Mouse (Mus musculus) CH12.LX (cell line): ENCODE measurements around the gene Cbl. TPM values are rescaled to one million over a fixed set of nuclear protein-coding genes. Genes with fewer than 3 reads are reported as not detected.

Experiments used
- DNase-seq: peaks from one replicate; pipeline ENCODE4 v3.0.0-alpha.2; 2013; ENCODE audit errors: extremely low read depth
- H3K27ac ChIP-seq: 2 replicates; pipeline ENCODE4 v1.5.1; 2012; ENCODE audit warnings: low read depth, mild to moderate bottlenecking, control low read depth, moderate library complexity; ENCODE audit not compliant: insufficient read depth
- H3K27me3 ChIP-seq: replicated peaks from 2 replicates; pipeline ENCODE3; 2012; ENCODE audit warnings: inconsistent platforms
- H3K36me3 ChIP-seq, 2 experiments: replicated peaks in 1 of 2; 2 replicates each; pipeline versions ENCODE3 to v1.6.1; 2012; ENCODE audit warnings: inconsistent platforms in 1 of 2, low read length in 1 of 2, mild to moderate bottlenecking in 1 of 2, mixed read lengths in 1 of 2, moderate library complexity in 1 of 2; ENCODE audit not compliant: control insufficient read depth in 1 of 2, insufficient read depth in 1 of 2
- H3K4me1 ChIP-seq, 2 experiments: 2 replicates each; pipeline ENCODE4 v1.6.1; 2012; ENCODE audit warnings: inconsistent platforms in 1 of 2, moderate library complexity in 1 of 2; ENCODE audit not compliant: insufficient read depth in 2 of 2, control insufficient read depth in 1 of 2
- H3K4me2 ChIP-seq: 2 replicates; pipeline ENCODE4 v1.6.1; 2012; ENCODE audit warnings: low read depth, mild to moderate bottlenecking, control low read depth; ENCODE audit not compliant: poor library complexity, insufficient read depth, severe bottlenecking
- H3K4me3 ChIP-seq, 3 experiments: fragments of 150-350 bp in 1 of 3; sonication (generic) in 1 of 3; replicated peaks in 1 of 3; 2 replicates each; pipeline versions ENCODE3 to v1.5.1; 2011 to 2012; ENCODE audit warnings: low read depth in 2 of 3, low read length in 2 of 3, mild to moderate bottlenecking in 2 of 3, moderate library complexity in 2 of 3, control low read depth in 1 of 3, improper control_type of control experiment in 1 of 3, inconsistent platforms in 1 of 3, mixed read lengths in 1 of 3; ENCODE audit not compliant: poor library complexity in 1 of 3
- H3K79me2 ChIP-seq: replicated peaks from 2 replicates; pipeline ENCODE4 v1.6.1; 2012; ENCODE audit warnings: mild to moderate bottlenecking, moderate library complexity; ENCODE audit not compliant: control insufficient read depth, poor library complexity, insufficient read depth, severe bottlenecking; ENCODE audit errors: extremely low read depth
- H3K9ac ChIP-seq: 2 replicates; pipeline ENCODE4 v1.6.1; 2012; ENCODE audit warnings: low read depth, mild to moderate bottlenecking, control low read depth, moderate library complexity; ENCODE audit not compliant: insufficient read depth
- H3K9me3 ChIP-seq: replicated peaks from 2 replicates; pipeline ENCODE3; 2012; ENCODE audit warnings: low read length, inconsistent platforms, mixed read lengths
- CHD1 ChIP-seq: IDR thresholded peaks from 2 replicates; pipeline ENCODE4 v1.6.1; 2012; ENCODE audit warnings: low read depth, low read length, improper control_type of control experiment, inconsistent platforms
- CTCF ChIP-seq, 2 experiments: IDR thresholded peaks in 1 of 2; conservative IDR thresholded peaks in 1 of 2; 2 replicates each; pipeline ENCODE4 v1.5.1; 2011 to 2012; ENCODE audit warnings: low read depth in 2 of 2, low read length in 2 of 2, improper control_type of control experiment in 1 of 2, inconsistent platforms in 1 of 2, mild to moderate bottlenecking in 1 of 2, moderate library complexity in 1 of 2
- E2F4 ChIP-seq: IDR thresholded peaks from 2 replicates; pipeline ENCODE4 v1.6.1; 2011; ENCODE audit warnings: low read depth, low read length, improper control_type of control experiment; ENCODE audit not compliant: insufficient replicate concordance
- ELF1 ChIP-seq: IDR thresholded peaks from 2 replicates; pipeline ENCODE4 v1.6.1; 2014; ENCODE audit warnings: low read depth, mild to moderate bottlenecking, inconsistent platforms, low read length, improper control_type of control experiment
- EP300 ChIP-seq: IDR thresholded peaks from 2 replicates; pipeline ENCODE4 v1.6.1; 2011; ENCODE audit warnings: low read length, improper control_type of control experiment
- ETS1 ChIP-seq: conservative IDR thresholded peaks from 2 replicates; pipeline ENCODE4 v1.6.1; 2012; ENCODE audit warnings: low read depth, mild to moderate bottlenecking, inconsistent platforms, low read length, improper control_type of control experiment, moderate library complexity
- JUN ChIP-seq: IDR thresholded peaks from 2 replicates; pipeline ENCODE4 v1.6.1; 2011; ENCODE audit warnings: low read depth, mild to moderate bottlenecking, low read length, improper control_type of control experiment, moderate library complexity; ENCODE audit not compliant: insufficient read depth
- JUND ChIP-seq: conservative IDR thresholded peaks from 2 replicates; pipeline ENCODE4 v1.6.1; 2011; ENCODE audit warnings: low read depth, low read length, improper control_type of control experiment
- KAT2A ChIP-seq: IDR thresholded peaks from 2 replicates; pipeline ENCODE4 v1.6.1; 2012; ENCODE audit warnings: low read length, improper control_type of control experiment, inconsistent platforms; ENCODE audit not compliant: insufficient replicate concordance
- MAFK ChIP-seq: IDR thresholded peaks from 2 replicates; pipeline ENCODE4 v1.6.1; 2011; ENCODE audit warnings: low read length, improper control_type of control experiment; ENCODE audit not compliant: insufficient replicate concordance
- MAZ ChIP-seq: IDR thresholded peaks from 2 replicates; pipeline ENCODE4 v1.6.1; 2012; ENCODE audit warnings: low read depth, mild to moderate bottlenecking, inconsistent platforms, low read length, improper control_type of control experiment, moderate library complexity
- PAX5 ChIP-seq: IDR thresholded peaks from 2 replicates; pipeline ENCODE4 v1.6.1; 2012; ENCODE audit warnings: low read length, inconsistent platforms, mixed read lengths
- POLR2AphosphoS2 ChIP-seq: IDR thresholded peaks from 2 replicates; pipeline ENCODE4 v1.6.1; 2011; ENCODE audit warnings: low read depth, low read length, improper control_type of control experiment
- RCOR1 ChIP-seq: conservative IDR thresholded peaks from 2 replicates; pipeline ENCODE4 v1.6.1; 2012; ENCODE audit warnings: low read depth, mild to moderate bottlenecking, inconsistent platforms, low read length, improper control_type of control experiment
- SIN3A ChIP-seq: IDR thresholded peaks from 2 replicates; pipeline ENCODE4 v1.6.1; 2012; ENCODE audit warnings: low read length, improper control_type of control experiment, inconsistent platforms
- SMC3 ChIP-seq: IDR thresholded peaks from 2 replicates; pipeline ENCODE4 v1.6.1; 2011; ENCODE audit warnings: low read depth, low read length, improper control_type of control experiment
- TBP ChIP-seq: conservative IDR thresholded peaks from 2 replicates; pipeline ENCODE4 v1.6.1; 2011; ENCODE audit warnings: low read depth, low read length, improper control_type of control experiment
- TCF12 ChIP-seq: IDR thresholded peaks from 2 replicates; pipeline ENCODE4 v1.6.1; 2014; ENCODE audit warnings: low read depth, mild to moderate bottlenecking, inconsistent platforms, low read length, improper control_type of control experiment
- UBTF ChIP-seq: IDR thresholded peaks from 2 replicates; pipeline ENCODE4 v1.6.1; 2012; ENCODE audit warnings: low read depth, mild to moderate bottlenecking, inconsistent platforms, low read length, improper control_type of control experiment, moderate library complexity
- USF1 ChIP-seq: IDR thresholded peaks from 2 replicates; pipeline ENCODE4 v1.6.1; 2014; ENCODE audit warnings: low read depth, mild to moderate bottlenecking, inconsistent platforms, low read length, improper control_type of control experiment
- dilution Hi-C: fragments of 300-500 bp; cut with MboI; formaldehyde crosslinking; loops from 2 replicates; pipeline ENCODE4 v1.14.3; 2020; ENCODE audit warnings: low sequenced_read_pairs; ENCODE audit not compliant: extremely low pct_unique_long_range_greater_than_20kb, extremely low pct_ligation_motif_present
- in situ Hi-C: fragments of 300-500 bp; cut with MboI; formaldehyde crosslinking; loops from 3 replicates; pipeline ENCODE4 v1.14.3; 2019; ENCODE audit warnings: low sequenced_read_pairs, low pct_ligation_motif_present, low pct_unique_long_range_greater_than_20kb, mixed read lengths
- polyA plus RNA-seq: library from polyadenylated mRNA; unstranded; fragments of >175 nt; gene quantifications from 2 replicates; pipeline ENCODE4 v1.2.1, GENCODE M21; 2012; ENCODE audit warnings: low read depth; ENCODE audit not compliant: insufficient read length
- total RNA-seq, 2 experiments: library from RNA; depleted of rRNA; stranded (reverse); fragments of 300-350 nt in 1 of 2; fragments of >200 nt in 1 of 2; gene quantifications; 2 replicates each; pipeline ENCODE4 v1.2.3; 2012 to 2014

The Cbl gene
- total and polyA plus RNA-seq, 3 experiments, result 8.3 to 39.0 (median 11.9) TPM

DNA sequence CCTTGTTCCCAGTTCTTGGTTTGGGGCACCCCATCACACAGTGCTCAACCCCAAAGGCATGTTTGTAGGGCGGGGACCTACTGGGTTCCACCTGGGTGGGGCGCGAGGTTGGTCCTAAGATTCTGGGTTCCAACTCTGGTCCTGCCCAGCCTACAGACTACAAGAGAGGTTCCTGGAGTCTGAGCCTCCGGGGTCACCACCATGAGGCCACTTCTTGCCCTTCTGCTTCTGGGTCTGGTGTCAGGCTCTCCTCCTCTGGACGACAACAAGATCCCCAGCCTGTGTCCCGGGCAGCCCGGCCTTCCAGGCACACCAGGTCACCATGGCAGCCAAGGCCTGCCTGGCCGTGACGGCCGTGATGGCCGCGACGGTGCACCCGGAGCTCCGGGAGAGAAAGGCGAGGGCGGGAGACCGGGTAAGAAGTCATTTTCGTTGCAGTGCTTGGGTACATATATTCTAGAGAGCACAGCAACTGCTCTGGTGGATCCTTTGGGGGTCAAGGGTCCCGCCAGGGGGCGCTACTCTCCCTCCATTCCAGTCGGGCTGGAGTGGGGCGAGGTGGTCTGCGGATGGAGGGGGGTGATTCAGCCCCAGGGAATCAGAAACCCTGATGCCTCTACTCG is 126.2 kb downstream of the Cbl start:
- dilution Hi-C loops, result no loop called here
- Histone ChIP-seq H3K79me2 (peaks cover 41% of the 10 kb centered on the region), H3K27me3 (no peaks in the 10 kb centered on the region), H3K4me1 (peaks cover 8 to 52% of the 10 kb centered on the region in 2 experiments), H3K36me3 (peaks cover 36 to 76% of the 10 kb centered on the region in 2 experiments), H3K27ac (no peak overlapping the region), H3K4me3 (no peak overlapping the region), H3K4me2 (no peak overlapping the region), H3K9me3 (no peaks in the 10 kb centered on the region), H3K9ac (no peak overlapping the region)
- DNase-seq, result no peak
- in situ Hi-C loops, result no loop called here
- TF ChIP-seq E2F4, result no peak
- peak; percentile 7 to 30; a peak in 2 of 4 replicates for TF ChIP-seq CTCF (conservative IDR thresholded peaks at IDR 0.05 in 1 of 2, IDR thresholded peaks at IDR 0.05 in 1 of 2; ENCODE audit: low read depth in 2 of 2, low read length in 2 of 2)

GRCm38 (mm10) chr9:44107110-44107509 is 126.7 kb downstream of the Cbl start, which contains the start of gene C1qtnf5:
TSS of gene C1qtnf5 (plus strand) at chr9:44107245.
- Histone ChIP-seq H3K79me2 (peaks cover 39% of the 10 kb centered on the region), H3K4me2 (no peak within 1 kb of the TSS), H3K9me3 (no peaks in the 10 kb centered on the region), H3K36me3 (peaks cover 36 to 81% of the 10 kb centered on the region in 2 experiments), H3K9ac (no peak within 1 kb of the TSS), H3K4me1 (peaks cover 8 to 52% of the 10 kb centered on the region in 2 experiments), H3K27me3 (no peaks in the 10 kb centered on the region), H3K4me3 (no peak within 1 kb of the TSS), H3K27ac (no peak within 1 kb of the TSS)
- TF ChIP-seq ETS1 (no peak), SMC3 (no peak), MAFK (no peak), TCF12 (no peak), EP300 (no peak), MAZ (no peak), ELF1 (no peak), KAT2A (no peak), JUN (no peak), TBP (no peak), PAX5 (no peak), SIN3A (no peak), RCOR1 (no peak), POLR2AphosphoS2 (no peak), USF1 (no peak), UBTF (no peak), CHD1 (no peak), E2F4 (no peak), JUND (no peak)
- in situ Hi-C loops, result no loop called here
- DNase-seq, result no peak
- dilution Hi-C loops, result no loop called here
